Mouse (Mus musculus) embryonic facial prominence, embryonic 10.5 days (tissue): ENCODE data around the gene Rasgrf2. TPM values are rescaled to one million over a fixed set of nuclear protein-coding genes. Genes with fewer than 3 reads are reported as not detected.
"Not testable (repeated sequence)": the region's sequence is repeated elsewhere in the genome, so short reads cannot be mapped to it uniquely, and the experiment has no call there.

ENCODE experiments used
- DNase-seq: peaks from one replicate; pipeline ENCODE4 v3.0.0-alpha.2; 2017; ENCODE audit warnings: low spot score
- H3K27ac ChIP-seq: fragments of 300-500 bp; sonication (generic); replicated peaks from 2 replicates; pipeline ENCODE4 v1.5.1; 2016; ENCODE audit warnings: mild to moderate bottlenecking
- H3K27me3 ChIP-seq: fragments of 300-500 bp; sonication (generic); replicated peaks from 2 replicates; pipeline ENCODE4 v1.6.1; 2016; ENCODE audit warnings: low read depth, mild to moderate bottlenecking; ENCODE audit not compliant: poor library complexity, severe bottlenecking
- H3K36me3 ChIP-seq: fragments of 300-500 bp; sonication (generic); replicated peaks from 2 replicates; pipeline ENCODE4 v1.6.1; 2016; ENCODE audit warnings: mild to moderate bottlenecking, moderate library complexity
- H3K4me1 ChIP-seq: fragments of 300-500 bp; sonication (generic); 2 replicates; pipeline ENCODE4 v1.6.1; 2016
- H3K4me3 ChIP-seq: fragments of 300-500 bp; sonication (generic); 2 replicates; pipeline ENCODE4 v1.5.1; 2016; ENCODE audit warnings: mild to moderate bottlenecking, moderate library complexity
- H3K9me3 ChIP-seq: fragments of 300-500 bp; sonication (generic); 2 replicates; pipeline ENCODE4 v1.6.1; 2016; ENCODE audit warnings: mild to moderate bottlenecking
- WGBS: fragments of 180-500 bp; shearing (Covaris S2); methylation state at CpG from one replicate; pipeline ENCODE4 v1.1.7; 2016; 5-methylcytosine and 5-hydroxymethylcytosine counted together
- polyA plus RNA-seq: library from polyadenylated mRNA; unstranded; fragments of >200 nt; fragmentation: Nextera tagmentation; extraction: Ambion mirVana; gene quantifications from 2 replicates; pipeline ENCODE4 v1.2.1, GENCODE M21; 2016

The Rasgrf2 gene
- 0.04 TPM in 1 of 2 replicates, not detected in the other for polyA plus RNA-seq

DNA sequence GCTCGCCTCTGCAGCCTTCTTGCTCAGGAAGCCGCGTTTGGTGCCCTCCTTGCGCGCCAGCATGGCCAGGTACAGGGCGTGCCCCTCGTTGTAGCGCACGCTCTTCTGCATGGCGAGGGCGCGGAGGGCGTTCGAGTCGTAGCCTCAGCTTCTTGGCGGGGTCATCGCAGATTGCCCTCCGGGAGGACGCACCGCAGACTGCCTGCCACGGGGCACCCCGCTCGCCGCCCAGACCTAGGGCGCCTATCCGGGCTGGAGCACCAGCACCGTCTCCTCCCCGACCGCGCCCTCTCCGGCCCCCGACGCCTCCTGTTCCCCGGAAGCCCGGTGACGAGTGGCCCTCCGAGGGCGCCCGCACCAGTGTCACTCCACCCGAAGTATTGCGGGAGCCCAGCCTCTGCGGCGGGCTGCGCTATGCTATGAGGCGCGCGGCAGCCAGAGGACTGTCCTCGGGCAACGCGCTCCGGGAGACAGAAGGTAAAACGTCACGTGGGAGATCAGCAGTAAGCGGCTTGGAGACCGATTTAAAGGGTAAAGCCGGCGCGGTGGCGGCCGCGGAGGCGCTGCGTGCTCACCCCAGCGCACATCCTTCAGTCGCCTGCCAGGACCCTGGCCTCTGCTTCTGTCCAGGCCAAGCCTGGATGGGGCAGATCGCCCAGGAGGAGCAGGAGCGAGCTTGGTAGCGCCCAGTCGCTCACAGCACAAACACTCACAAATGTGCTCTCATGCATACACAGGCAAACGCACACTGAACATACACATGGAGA, at the start of gene Rasgrf2:
Gene Rasgrf2, minus strand, starts transcription at position 273 of the 767 bp plus-strand sequence.
- H3K36me3 ChIP-seq = no peaks in the 10 kb centered on the region
- peaks cover 45% of the 10 kb centered on the region for H3K27me3 ChIP-seq
- H3K4me1 ChIP-seq = peaks cover 10% of the 10 kb centered on the region
- H3K9me3 ChIP-seq = no peaks in the 10 kb centered on the region
- peak; percentile 67 for DNase-seq
- 0 out of 2 replicates have a peak within 1 kb of the TSS, but pooled peaks have one; percentile 24 for H3K27ac ChIP-seq
- H3K4me3 ChIP-seq = peak within 1 kb of the TSS; percentile 70
- 2% methylated on average over 70 of the region's 70 CpGs for WGBS

DNA sequence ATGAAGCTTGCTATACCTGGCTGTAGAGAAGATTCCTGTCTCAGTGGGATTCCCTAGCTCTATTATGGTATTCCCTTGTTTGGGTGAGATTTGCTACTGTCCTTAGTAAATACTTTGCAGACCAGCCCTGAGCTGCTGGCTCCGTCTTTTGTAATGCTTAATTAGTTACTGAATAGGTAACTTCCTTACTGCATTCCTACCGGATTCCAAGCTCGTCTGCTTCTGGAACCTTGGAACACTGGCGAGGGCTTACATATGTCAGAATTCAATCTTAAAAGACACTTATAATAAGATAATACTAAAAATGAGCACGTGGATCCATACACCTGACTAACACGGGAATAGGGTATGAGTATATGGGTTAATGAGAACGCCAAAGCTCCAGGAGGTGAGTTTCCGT, 41.2 kb upstream of the Rasgrf2 start:
- H3K27me3 ChIP-seq, H3K36me3 ChIP-seq, H3K9me3 ChIP-seq, H3K27ac ChIP-seq, H3K4me3 ChIP-seq, H3K4me1 ChIP-seq, DNase-seq: not testable (repeated sequence)
- 84% methylated on average over 8 of the region's 8 CpGs for WGBS

DNA sequence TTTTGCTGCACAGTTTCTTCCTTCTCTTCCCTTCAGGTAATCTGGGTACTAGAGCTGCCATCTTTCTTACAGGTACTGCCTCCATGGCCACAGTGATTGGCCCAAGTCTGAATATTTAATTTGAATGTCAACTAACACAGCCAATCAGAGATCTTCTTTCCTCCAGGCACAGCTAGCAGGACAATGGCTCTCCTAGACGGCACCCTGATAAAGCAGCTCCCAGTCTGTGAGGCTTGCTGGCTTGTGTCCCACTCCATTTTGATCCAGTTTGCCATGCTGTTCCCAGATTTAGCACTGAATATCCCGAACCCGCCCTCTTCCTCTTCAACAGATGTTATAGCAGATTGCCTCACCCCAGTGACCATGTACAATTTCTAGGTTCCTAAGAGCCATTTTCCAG, 19.1 kb upstream of the Rasgrf2 start:
- no peak overlapping the region for H3K4me3 ChIP-seq
- peaks cover 6% of the 10 kb centered on the region; the same call in 1 of the 2 replicates for H3K9me3 ChIP-seq
- no peaks in the 10 kb centered on the region for H3K4me1 ChIP-seq
- DNase-seq = no peak
- 82% methylated on average over 3 of the region's 3 CpGs for WGBS
- H3K27me3 ChIP-seq = no peaks in the 10 kb centered on the region
- no peak overlapping the region for H3K27ac ChIP-seq
- H3K36me3 ChIP-seq = no peaks in the 10 kb centered on the region

DNA sequence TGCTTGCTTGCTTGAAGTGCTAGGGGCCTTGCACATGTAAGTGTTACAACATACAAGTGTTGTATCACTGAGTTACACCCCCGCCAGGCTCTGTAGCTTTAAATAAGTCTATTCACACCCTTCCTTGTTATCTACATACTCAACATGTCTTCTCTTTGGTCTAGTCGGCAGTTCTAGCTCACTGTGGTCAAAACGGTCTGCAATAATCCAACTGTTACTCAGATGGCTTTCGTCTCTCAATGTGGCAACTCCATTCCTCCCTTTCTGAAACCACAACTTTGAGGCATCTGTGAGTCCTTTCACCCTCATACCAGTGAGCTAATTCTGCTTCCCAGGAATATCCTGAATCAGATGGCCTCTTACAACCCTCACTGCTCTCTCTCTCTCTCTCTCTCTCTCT, 17.4 kb upstream of the Rasgrf2 start:
- 85% methylated on average over 4 of the region's 4 CpGs for WGBS
- DNase-seq = no peak
- H3K36me3 ChIP-seq = no peaks in the 10 kb centered on the region

DNA sequence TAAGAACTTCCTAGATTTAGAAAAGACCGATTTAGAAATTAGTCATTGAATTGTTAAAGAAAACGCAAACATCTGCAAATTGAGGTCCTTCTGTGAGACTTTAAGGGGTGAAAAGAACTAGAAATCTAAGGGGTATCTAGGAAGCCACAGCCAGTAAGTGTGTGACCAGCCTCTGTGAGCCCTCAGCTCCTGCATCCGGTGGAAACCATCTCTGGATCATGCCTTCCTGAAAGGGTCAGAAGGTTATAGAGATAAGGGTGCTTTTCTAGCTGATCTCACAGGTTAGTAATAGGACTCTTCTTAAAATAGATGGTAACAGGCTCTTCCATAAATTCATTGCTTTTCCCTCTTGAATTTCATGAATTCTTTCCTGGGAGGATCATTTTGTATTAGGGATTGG, 3.3 kb upstream of the Rasgrf2 start:
- WGBS = 81% methylated on average over 3 of the region's 3 CpGs

More for the DNA sequence above, 17.4 kb upstream of the Rasgrf2 start:
- H3K4me1 ChIP-seq = no peaks in the 10 kb centered on the region
- H3K27ac ChIP-seq = no peak overlapping the region
- peaks cover 23% of the 10 kb centered on the region for H3K9me3 ChIP-seq
- no peaks in the 10 kb centered on the region for H3K27me3 ChIP-seq
- no peak overlapping the region for H3K4me3 ChIP-seq

GRCm38 (mm10) chr13:92132599-92132998, 1.1 kb upstream of the Rasgrf2 start:
- WGBS = 78% methylated on average over 2 of the region's 2 CpGs
- H3K27me3 ChIP-seq = peaks cover 45% of the 10 kb centered on the region
- peaks cover 10% of the 10 kb centered on the region for H3K4me1 ChIP-seq
- no peaks in the 10 kb centered on the region for H3K36me3 ChIP-seq
- no peak overlapping the region for H3K4me3 ChIP-seq
- no peaks in the 10 kb centered on the region for H3K9me3 ChIP-seq
- H3K27ac ChIP-seq = no peak overlapping the region
- DNase-seq = no peak

More for the DNA sequence above, 3.3 kb upstream of the Rasgrf2 start:
- Histone ChIP-seq H3K4me1 (peaks cover 10% of the 10 kb centered on the region), H3K36me3 (no peaks in the 10 kb centered on the region), H3K9me3 (no peaks in the 10 kb centered on the region), H3K4me3 (no peak overlapping the region), H3K27ac (no peak overlapping the region), H3K27me3 (peaks cover 39% of the 10 kb centered on the region)
- no peak for DNase-seq

DNA sequence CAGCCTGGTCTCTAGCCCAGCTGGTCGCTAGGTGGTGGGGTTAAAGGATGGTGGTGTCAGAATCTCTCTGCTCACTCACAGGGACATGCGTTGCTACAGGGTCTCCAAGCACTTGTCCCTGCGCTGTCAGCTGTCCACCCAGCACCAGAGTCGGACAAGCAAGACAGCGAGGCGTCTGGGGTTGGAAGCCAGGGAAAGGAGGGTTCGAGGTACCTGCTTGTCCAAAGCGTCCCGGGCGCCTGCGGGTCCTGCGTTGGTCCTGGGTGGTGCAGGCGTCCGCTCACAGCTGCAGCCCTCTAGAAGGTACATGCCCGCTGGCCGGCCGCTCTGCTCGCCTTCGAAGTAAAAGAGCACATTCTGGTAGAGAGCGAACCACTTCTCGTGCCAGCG, 467 bp downstream of the Rasgrf2 start:
- WGBS = 15% methylated on average over 22 of the region's 22 CpGs

DNA sequence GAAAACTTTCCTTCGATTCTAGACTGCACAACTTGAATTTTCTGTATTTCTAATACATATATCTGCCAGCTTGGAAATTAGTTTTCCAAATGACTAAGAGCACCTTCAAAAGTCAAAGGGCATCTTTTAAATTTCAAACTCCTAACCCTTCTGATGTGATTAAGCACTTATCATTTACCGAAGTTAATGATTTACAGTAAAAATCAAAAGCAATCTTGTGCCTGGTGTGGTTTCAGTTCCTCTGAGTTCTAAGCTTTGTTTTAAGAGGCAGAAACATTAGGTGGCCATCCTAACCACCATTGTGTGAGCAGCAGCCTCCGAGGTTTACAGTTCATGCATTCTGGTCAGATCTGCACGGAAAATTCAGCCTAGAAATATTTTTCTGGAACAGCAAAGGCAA, 1.6 kb downstream of the Rasgrf2 start:
- Histone ChIP-seq H3K9me3 (no peaks in the 10 kb centered on the region), H3K4me1 (peaks cover 10% of the 10 kb centered on the region), H3K27ac (no peak overlapping the region), H3K4me3 (no peak overlapping the region), H3K27me3 (peaks cover 45% of the 10 kb centered on the region), H3K36me3 (no peaks in the 10 kb centered on the region)
- WGBS = 87% methylated on average over 4 of the region's 4 CpGs
- no peak for DNase-seq

More for the DNA sequence above, 467 bp downstream of the Rasgrf2 start:
- H3K36me3 ChIP-seq = no peaks in the 10 kb centered on the region
- H3K27ac ChIP-seq = no peak overlapping the region
- DNase-seq = peak; percentile 44
- H3K4me1 ChIP-seq = peaks cover 10% of the 10 kb centered on the region
- H3K4me3 ChIP-seq = peak overlapping the region; percentile 70
- H3K27me3 ChIP-seq = peaks cover 45% of the 10 kb centered on the region
- no peaks in the 10 kb centered on the region for H3K9me3 ChIP-seq

DNA sequence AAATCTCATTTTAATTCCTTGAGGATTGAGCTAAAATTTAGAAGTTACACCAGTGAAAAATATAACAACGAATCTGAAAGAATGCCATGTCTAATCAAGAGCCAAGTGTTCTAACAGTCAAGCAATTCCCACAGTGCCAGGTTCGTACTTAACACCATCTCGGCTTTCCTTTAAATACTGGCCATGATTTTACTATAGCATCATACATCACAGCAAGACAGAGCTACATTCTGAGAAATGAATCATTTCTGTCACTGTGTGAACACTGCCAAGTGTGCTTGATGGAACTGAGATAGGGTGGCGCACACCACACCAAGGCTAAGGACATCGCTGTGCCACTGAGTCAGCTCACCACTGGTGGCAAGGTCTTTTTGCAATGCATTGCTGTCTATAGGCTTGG, 5.6 kb downstream of the Rasgrf2 start:
- H3K4me1 ChIP-seq = peaks cover under 1% of the 10 kb centered on the region
- no peak for DNase-seq
- no peak overlapping the region for H3K4me3 ChIP-seq
- no peaks in the 10 kb centered on the region for H3K9me3 ChIP-seq
- no peak overlapping the region for H3K27ac ChIP-seq
- WGBS = 92% methylated on average over 5 of the region's 5 CpGs
- peaks cover 17% of the 10 kb centered on the region for H3K27me3 ChIP-seq
- no peaks in the 10 kb centered on the region for H3K36me3 ChIP-seq

DNA sequence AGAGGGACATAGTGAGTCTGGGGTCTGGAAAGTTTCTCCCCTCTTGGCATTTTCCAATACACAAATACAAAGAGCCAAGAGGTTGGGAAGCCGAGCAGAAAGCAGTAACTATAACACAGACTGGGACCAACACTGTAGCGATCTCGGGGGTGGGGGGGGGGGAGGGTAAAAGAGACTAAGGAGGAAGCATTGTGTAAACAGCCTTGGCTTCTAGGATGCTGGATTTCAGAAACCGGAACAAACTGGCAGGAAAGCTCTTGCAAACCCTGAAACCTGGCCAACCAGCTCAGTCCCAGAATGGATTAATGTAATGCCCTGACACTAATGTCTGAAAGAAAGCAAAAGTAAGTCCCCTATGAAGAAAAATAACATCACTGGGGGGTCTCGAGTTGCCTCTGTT, 11.8 kb downstream of the Rasgrf2 start:
- 74% methylated on average over 5 of the region's 5 CpGs for WGBS
- H3K36me3 ChIP-seq = no peaks in the 10 kb centered on the region
- H3K4me3 ChIP-seq = no peak overlapping the region
- no peaks in the 10 kb centered on the region for H3K4me1 ChIP-seq
- H3K27me3 ChIP-seq = no peaks in the 10 kb centered on the region
- no peak for DNase-seq
- no peaks in the 10 kb centered on the region for H3K9me3 ChIP-seq
- H3K27ac ChIP-seq = no peak overlapping the region

- WGBS = 80% methylated on average over 3 of the region's 3 CpGs
- Histone ChIP-seq H3K27ac (no peak overlapping the region), H3K4me1 (no peaks in the 10 kb centered on the region), H3K27me3 (no peaks in the 10 kb centered on the region), H3K9me3 (no peaks in the 10 kb centered on the region), H3K36me3 (no peaks in the 10 kb centered on the region), H3K4me3 (no peak overlapping the region)
- no peak for DNase-seq
Observed at GRCm38 (mm10) chr13:92114076-92114475, 17.4 kb downstream of the Rasgrf2 start.

GRCm38 (mm10) chr13:92108237-92108636, 23.2 kb downstream of the Rasgrf2 start:
- no peaks in the 10 kb centered on the region for H3K36me3 ChIP-seq
- DNase-seq = no peak
- no peaks in the 10 kb centered on the region for H3K9me3 ChIP-seq
- H3K4me3 ChIP-seq = no peak overlapping the region
- WGBS = 80% methylated on average over 4 of the region's 4 CpGs
- H3K27ac ChIP-seq = no peak overlapping the region
- H3K4me1 ChIP-seq = no peaks in the 10 kb centered on the region
- H3K27me3 ChIP-seq = no peaks in the 10 kb centered on the region

DNA sequence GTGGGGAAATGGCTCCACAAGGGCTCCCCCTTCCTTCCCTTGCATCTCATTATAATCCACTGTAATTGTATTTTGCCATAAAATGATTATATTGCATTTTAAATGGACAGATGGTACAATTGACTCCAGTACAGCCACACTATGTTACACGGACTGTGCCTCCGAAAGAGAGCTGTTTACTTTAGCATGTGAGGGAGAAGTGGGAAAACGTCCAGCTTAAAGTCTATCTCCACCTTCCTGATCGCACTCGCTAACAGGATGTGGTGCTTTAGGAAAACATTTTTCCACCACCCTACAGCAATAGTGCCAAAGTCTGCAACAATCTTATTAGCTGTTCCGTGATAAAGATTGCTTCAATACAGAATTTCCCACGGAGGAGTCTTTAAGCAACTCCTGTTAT, 27.2 kb downstream of the Rasgrf2 start:
- no peak overlapping the region for H3K27ac ChIP-seq
- DNase-seq = no peak
- 83% methylated on average over 7 of the region's 7 CpGs for whole genome bisulfite sequencing

More for the DNA sequence above, 27.2 kb downstream of the Rasgrf2 start:
- Histone ChIP-seq H3K4me1 (no peaks in the 10 kb centered on the region), H3K4me3 (no peak overlapping the region), H3K27me3 (no peaks in the 10 kb centered on the region), H3K9me3 (no peaks in the 10 kb centered on the region), H3K36me3 (no peaks in the 10 kb centered on the region)
